Mouse (Mus musculus): ENCODE measurements at regions not wholly inside any gene's neighbourhood (a gene's known extent, or its start where the extent isn't known, plus 50 kb on each side); places are given as distances from the start of the nearest gene placed in this dataset.
A peak's percentile ranks its signal among the peaks of the same experiment; 100 is the strongest.

- 71% methylated on average over 6 of the region's 6 CpGs for WGBS
- Histone ChIP-seq H3K9ac (ENCODE audit: low read depth, low read length) (no peak overlapping the region), H3K27me3 (replicated peaks; ENCODE audit: control insufficient read depth, insufficient read depth, low read length) (no peaks in the 10 kb centered on the region), H3K9me3 (ENCODE audit: control insufficient read depth) (no peaks in the 10 kb centered on the region), H3K4me3 (ENCODE audit: low read depth, low read length) (no peak overlapping the region), H3K4me2 (replicated peaks; ENCODE audit: low read depth) (no peak overlapping the region), H3K36me3 (ENCODE audit: control insufficient read depth, insufficient read depth) (no peaks in the 10 kb centered on the region), H3K4me1 (replicated peaks; ENCODE audit: control insufficient read depth, insufficient read depth, low read length) (0 out of 2 replicates have a peak, but pooled peaks cover 2% of the 10 kb centered on the region), H3K27ac (ENCODE audit: low read depth, low read length) (no peak overlapping the region)
- no peak for TF ChIP-seq CTCF (IDR thresholded peaks at IDR 0.05; ENCODE audit: low read depth)
- ATAC-seq: no peak
Observed at GRCm38 (mm10) chr1:57489588-57489987, 82.7 kb upstream of the Tyw5 start.

- no peaks in the 10 kb centered on the region for H3K36me3 ChIP-seq (ENCODE audit: control insufficient read depth, insufficient read depth)
- no peak overlapping the region for H3K27ac ChIP-seq (ENCODE audit: low read depth, low read length)
- no peak for ATAC-seq
- WGBS: 64% methylated on average over 4 of the region's 4 CpGs
- no peak overlapping the region for H3K4me2 ChIP-seq (replicated peaks; ENCODE audit: low read depth)
- no peak overlapping the region for H3K9ac ChIP-seq (ENCODE audit: low read depth, low read length)
- H3K27me3 ChIP-seq (replicated peaks; ENCODE audit: control insufficient read depth, insufficient read depth, low read length): no peaks in the 10 kb centered on the region
- TF ChIP-seq CTCF (IDR thresholded peaks at IDR 0.05; ENCODE audit: low read depth): no peak
- no peak overlapping the region for H3K4me3 ChIP-seq (ENCODE audit: low read depth, low read length)
- no peaks in the 10 kb centered on the region for H3K9me3 ChIP-seq (ENCODE audit: control insufficient read depth)
- 0 out of 2 replicates have a peak, but pooled peaks cover 2% of the 10 kb centered on the region for H3K4me1 ChIP-seq (replicated peaks; ENCODE audit: control insufficient read depth, insufficient read depth, low read length)
Observed at GRCm38 (mm10) chr1:57490021-57490420, 83.1 kb upstream of the Tyw5 start.

GRCm38 (mm10) chr1:57492696-57493095, 85.8 kb upstream of the Tyw5 start:
- no peak overlapping the region for H3K4me3 ChIP-seq (ENCODE audit: low read depth, low read length)
- 68% methylated on average over 2 of the region's 2 CpGs for WGBS
- H3K27ac ChIP-seq (ENCODE audit: low read depth, low read length): no peak overlapping the region
- H3K36me3 ChIP-seq (ENCODE audit: control insufficient read depth, insufficient read depth): no peaks in the 10 kb centered on the region
- H3K9ac ChIP-seq (ENCODE audit: low read depth, low read length): no peak overlapping the region
- H3K9me3 ChIP-seq (ENCODE audit: control insufficient read depth): no peaks in the 10 kb centered on the region
- ATAC-seq: no peak
- TF ChIP-seq CTCF (IDR thresholded peaks at IDR 0.05; ENCODE audit: low read depth): no peak
- no peak overlapping the region for H3K4me2 ChIP-seq (replicated peaks; ENCODE audit: low read depth)
- H3K27me3 ChIP-seq (replicated peaks; ENCODE audit: control insufficient read depth, insufficient read depth, low read length): no peaks in the 10 kb centered on the region
- 0 out of 2 replicates have a peak, but pooled peaks cover 2% of the 10 kb centered on the region for H3K4me1 ChIP-seq (replicated peaks; ENCODE audit: control insufficient read depth, insufficient read depth, low read length)

GRCm38 (mm10) chr1:57497489-57498037, 90.7 kb upstream of the Tyw5 start:
- no peaks in the 10 kb centered on the region for H3K27me3 ChIP-seq (replicated peaks; ENCODE audit: control insufficient read depth, insufficient read depth, low read length)
- no peak for ATAC-seq
- no peaks in the 10 kb centered on the region for H3K36me3 ChIP-seq (ENCODE audit: control insufficient read depth, insufficient read depth)
- WGBS: 68% methylated on average over 8 of the region's 8 CpGs
- no peaks in the 10 kb centered on the region for H3K9me3 ChIP-seq (ENCODE audit: control insufficient read depth)
- no peak overlapping the region for H3K4me3 ChIP-seq (ENCODE audit: low read depth, low read length)
- H3K27ac ChIP-seq (ENCODE audit: low read depth, low read length): no peak overlapping the region
- H3K4me2 ChIP-seq (replicated peaks; ENCODE audit: low read depth): no peak overlapping the region
- no peak for TF ChIP-seq CTCF (IDR thresholded peaks at IDR 0.05; ENCODE audit: low read depth)
- H3K9ac ChIP-seq (ENCODE audit: low read depth, low read length): no peak overlapping the region
- H3K4me1 ChIP-seq (replicated peaks; ENCODE audit: control insufficient read depth, insufficient read depth, low read length): no peaks in the 10 kb centered on the region

- no peaks in the 10 kb centered on the region for H3K27me3 ChIP-seq (replicated peaks; ENCODE audit: control insufficient read depth, insufficient read depth, low read length)
- no peaks in the 10 kb centered on the region for H3K4me1 ChIP-seq (replicated peaks; ENCODE audit: control insufficient read depth, insufficient read depth, low read length)
- WGBS: 62% methylated on average over 8 of the region's 9 CpGs
- no peak overlapping the region for H3K4me3 ChIP-seq (ENCODE audit: low read depth, low read length)
- no peak for ATAC-seq
- no peak overlapping the region for H3K9ac ChIP-seq (ENCODE audit: low read depth, low read length)
- H3K36me3 ChIP-seq (ENCODE audit: control insufficient read depth, insufficient read depth): no peaks in the 10 kb centered on the region
- H3K4me2 ChIP-seq (replicated peaks; ENCODE audit: low read depth): no peak overlapping the region
- no peak for TF ChIP-seq CTCF (IDR thresholded peaks at IDR 0.05; ENCODE audit: low read depth)
- no peak overlapping the region for H3K27ac ChIP-seq (ENCODE audit: low read depth, low read length)
- no peaks in the 10 kb centered on the region for H3K9me3 ChIP-seq (ENCODE audit: control insufficient read depth)
Observed at GRCm38 (mm10) chr1:57510359-57511120, 103.6 kb upstream of the Tyw5 start.

GRCm38 (mm10) chr1:57511902-57512301, 105.0 kb upstream of the Tyw5 start:
- no peak overlapping the region for H3K4me3 ChIP-seq (ENCODE audit: low read depth, low read length)
- H3K36me3 ChIP-seq (ENCODE audit: control insufficient read depth, insufficient read depth): no peaks in the 10 kb centered on the region
- no peaks in the 10 kb centered on the region for H3K4me1 ChIP-seq (replicated peaks; ENCODE audit: control insufficient read depth, insufficient read depth, low read length)
- H3K4me2 ChIP-seq (replicated peaks; ENCODE audit: low read depth): no peak overlapping the region
- no peaks in the 10 kb centered on the region for H3K9me3 ChIP-seq (ENCODE audit: control insufficient read depth)
- H3K9ac ChIP-seq (ENCODE audit: low read depth, low read length): no peak overlapping the region
- no peak for ATAC-seq
- no peak overlapping the region for H3K27ac ChIP-seq (ENCODE audit: low read depth, low read length)
- 88% methylated on average over 2 of the region's 2 CpGs for WGBS
- H3K27me3 ChIP-seq (replicated peaks; ENCODE audit: control insufficient read depth, insufficient read depth, low read length): no peaks in the 10 kb centered on the region
- peak; percentile 37; the same call in 1 of the 2 replicates for TF ChIP-seq CTCF (IDR thresholded peaks at IDR 0.05; ENCODE audit: low read depth)
